Comparison of ENCODE assay signal across 22 mouse cellular contexts in genomic region chr14:97440326-97440725, GRCm38 (mm10).
A peak's percentile ranks its signal among the peaks of the same experiment; 100 is the strongest.
DNase-seq lines count a peak whose midpoint lies in the region; ATAC-seq and TF ChIP-seq lines count a peak whose summit lies in the region.
"Had no signal": no experiment of that assay in that cellular context is flagged by ENCODE, and none has a peak within 500 bp of the region (broad histone marks: within the 10 kb centered on the region; RNA-seq: fewer than 3 reads in every experiment).

No protein-coding gene starts in this region.

- peak; percentile 36 to 40 for DNase-seq in cerebellum, postnatal 10 days
- no peak for DNase-seq in cerebellum, postnatal 25 days
- peak; percentile 16 for DNase-seq in gastrocnemius, postnatal 25 days
- DNase-seq in gastrocnemius, adult 2 months, result no peak
- peak; percentile 58 for DNase-seq in limb, embryonic 14.5 days (ENCODE audit: low spot score)
- no peak for DNase-seq in limb, embryonic 10.5 days (ENCODE audit: low spot score)
- DNase-seq in 3T3-L1 (ENCODE audit: low read depth, low spot score), result peak; percentile 60
- no peak for DNase-seq in heart, adult 2 months
- DNase-seq: adrenal gland, adult 2 months; adrenal gland, postnatal 36 days; cerebellum, adult 11 months; cerebellum, adult 8-10 months; cerebellum, postnatal 36 days had no signal

- no peak for TF ChIP-seq CTCF in gastrocnemius, adult 2 months (IDR thresholded peaks at IDR 0.05)
- TF ChIP-seq CTCF in heart, adult 2 months (IDR thresholded peaks at IDR 0.05), result no peak

- WGBS in limb, embryonic 14.5 days, result 54% methylated on average over 6 of the region's 6 CpGs
- WGBS in limb, embryonic 10.5 days, result 79% methylated on average over 6 of the region's 6 CpGs
- 53% methylated on average over 6 of the region's 6 CpGs for WGBS in heart, adult 2 months

- no peak for TF ChIP-seq POLR2A in limb, embryonic 14.5 days (IDR thresholded peaks at IDR 0.05; ENCODE audit: borderline replicate concordance, extremely low read depth, insufficient read depth, insufficient read length)
- no peak for TF ChIP-seq POLR2A in heart, adult 2 months (IDR thresholded peaks at IDR 0.05; ENCODE audit: insufficient read depth, low read depth, low read length)

- no peaks in the 10 kb centered on the region for H3K4me1 ChIP-seq in limb, embryonic 14.5 days (ENCODE audit: control insufficient read depth, insufficient read depth, low read length)
- peaks cover 5% of the 10 kb centered on the region; the same call in 1 of the 2 replicates for H3K4me1 ChIP-seq in limb, embryonic 10.5 days
- no peaks in the 10 kb centered on the region for H3K4me1 ChIP-seq in heart, adult 2 months (ENCODE audit: control insufficient read depth, insufficient read depth, low read length)
- H3K4me1 ChIP-seq: embryonic facial prominence, embryonic 15.5 days; heart, embryonic 12.5 days; hindbrain, embryonic 10.5 days had no signal

- TF ChIP-seq EP300 in heart, adult 2 months (IDR thresholded peaks at IDR 0.05; ENCODE audit: insufficient read depth, low read depth, low read length), result no peak

- ATAC-seq in limb, embryonic 14.5 days (ENCODE audit: low FRiP score, low read depth), result no peak
- ATAC-seq: activated CD4-positive, CD25-positive, alpha-beta regulatory T cell, adult 4 months; forebrain, embryonic 15.5 days; inflammation-experienced regulatory T-cells, adult 6 months; intestine, postnatal 0 days; Patski had no signal

- H3K79me2 ChIP-seq in heart, adult 2 months (replicated peaks; ENCODE audit: control insufficient read depth, insufficient read depth, low read length), result no peaks in the 10 kb centered on the region

- H3K4me3 ChIP-seq in gastrocnemius, adult 2 months, result no peak overlapping the region
- no peak overlapping the region for H3K4me3 ChIP-seq in limb, embryonic 14.5 days (replicated peaks; ENCODE audit: low read length)
- H3K4me3 ChIP-seq in limb, embryonic 10.5 days, result no peak overlapping the region
- H3K4me3 ChIP-seq in heart, adult 2 months, result no peak overlapping the region
- H3K4me3 ChIP-seq: embryonic facial prominence, embryonic 15.5 days; forebrain, embryonic 15.5 days; heart, embryonic 12.5 days; hindbrain, embryonic 10.5 days; hindbrain, embryonic 15.5 days had no signal

- H3K27me3 ChIP-seq in limb, embryonic 14.5 days (ENCODE audit: control insufficient read depth, insufficient read depth, low read length), result no peaks in the 10 kb centered on the region
- no peaks in the 10 kb centered on the region for H3K27me3 ChIP-seq in limb, embryonic 10.5 days (ENCODE audit: low read depth, poor library complexity, severe bottlenecking)
- H3K27me3 ChIP-seq in heart, adult 2 months (ENCODE audit: control insufficient read depth, insufficient read depth, low read length), result no peaks in the 10 kb centered on the region
- H3K27me3 ChIP-seq: embryonic facial prominence, embryonic 15.5 days; forebrain, embryonic 15.5 days; heart, embryonic 12.5 days; hindbrain, embryonic 15.5 days; Patski had no signal

- H3K27ac ChIP-seq in gastrocnemius, adult 2 months, result no peak overlapping the region
- no peak overlapping the region for H3K27ac ChIP-seq in limb, embryonic 14.5 days (replicated peaks; ENCODE audit: low read depth, low read length)
- no peak overlapping the region for H3K27ac ChIP-seq in limb, embryonic 10.5 days
- H3K27ac ChIP-seq in heart, adult 2 months, result no peak overlapping the region
- H3K27ac ChIP-seq: embryonic facial prominence, embryonic 15.5 days; forebrain, embryonic 15.5 days; hindbrain, embryonic 10.5 days; hindbrain, embryonic 15.5 days had no signal

- H3K9ac ChIP-seq in limb, embryonic 14.5 days (ENCODE audit: low read depth, low read length, severe bottlenecking), result no peak overlapping the region
- H3K9ac ChIP-seq in heart, adult 2 months (ENCODE audit: low read depth, low read length), result no peak overlapping the region
- H3K9ac ChIP-seq: embryonic facial prominence, embryonic 15.5 days; forebrain, embryonic 15.5 days; heart, embryonic 12.5 days; hindbrain, embryonic 15.5 days had no signal

- H3K9me3 ChIP-seq in limb, embryonic 14.5 days (ENCODE audit: control insufficient read depth, low read length), result no peaks in the 10 kb centered on the region
- no peaks in the 10 kb centered on the region for H3K9me3 ChIP-seq in limb, embryonic 10.5 days (replicated peaks)
- H3K9me3 ChIP-seq: embryonic facial prominence, embryonic 15.5 days; forebrain, embryonic 15.5 days; heart, embryonic 12.5 days; hindbrain, embryonic 10.5 days; hindbrain, embryonic 15.5 days had no signal

- H3K4me2 ChIP-seq in limb, embryonic 14.5 days (replicated peaks; ENCODE audit: low read depth, low read length, severe bottlenecking), result no peak overlapping the region
- H3K4me2 ChIP-seq: embryonic facial prominence, embryonic 15.5 days; forebrain, embryonic 15.5 days; heart, embryonic 12.5 days; hindbrain, embryonic 15.5 days had no signal

- no peaks in the 10 kb centered on the region for H3K36me3 ChIP-seq in limb, embryonic 14.5 days (ENCODE audit: control insufficient read depth, insufficient read depth, low read length)
- H3K36me3 ChIP-seq in limb, embryonic 10.5 days, result no peaks in the 10 kb centered on the region
- H3K36me3 ChIP-seq in heart, adult 2 months (ENCODE audit: control insufficient read depth, insufficient read depth, low read length), result no peaks in the 10 kb centered on the region
- H3K36me3 ChIP-seq: embryonic facial prominence, embryonic 15.5 days; forebrain, embryonic 15.5 days; heart, embryonic 12.5 days; hindbrain, embryonic 10.5 days; hindbrain, embryonic 15.5 days had no signal

- intact Hi-C loops in gastrocnemius, adult 2 months (cut with DNase I), result no loop called here
- intact Hi-C loops in heart, adult 2 months (cut with DNase I), result no loop called here

Comparison
In these comparisons a context has a peak if more than half of its experiments do, and no peak if none do; other contexts are left out.
1. DNase-seq: peak in cerebellum, postnatal 10 days (2 of 2), gastrocnemius, postnatal 25 days (single experiment), limb, embryonic 14.5 days (single experiment) and 3T3-L1 (single experiment); none in cerebellum, postnatal 25 days (0 of 2), gastrocnemius, adult 2 months (single experiment), limb, embryonic 10.5 days (single experiment) and heart, adult 2 months (0 of 2).